ENCODE assay signal across 12 mouse cellular contexts in the genomic region with DNA sequence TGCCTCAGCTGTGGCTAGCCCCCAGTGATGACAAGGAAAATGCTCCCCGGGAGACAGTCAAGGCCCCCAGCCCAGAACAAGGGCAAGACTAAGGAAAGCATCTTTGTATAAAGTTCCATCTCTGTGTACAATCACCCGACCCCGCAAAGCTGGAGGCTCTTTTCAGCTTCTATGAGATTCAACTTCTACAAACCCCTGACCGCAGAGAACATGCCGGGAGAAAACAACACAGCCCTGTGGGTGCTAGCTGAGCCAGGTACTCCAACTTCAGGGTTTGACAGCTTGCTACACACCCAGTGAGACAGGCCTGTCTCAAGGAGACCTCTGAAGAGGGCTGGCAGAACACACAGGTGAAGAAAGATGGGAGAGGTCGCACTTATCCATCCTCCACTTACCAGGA.
A peak's percentile ranks its signal among the peaks of the same experiment; 100 is the strongest.
DNase-seq lines count a peak whose midpoint lies in the region; ATAC-seq and TF ChIP-seq lines count a peak whose summit lies in the region.
"Had no signal": no experiment of that assay in that cellular context is flagged by ENCODE, and none has a peak within 500 bp of the region (broad histone marks: within the 10 kb centered on the region; RNA-seq: fewer than 3 reads in every experiment).

No protein-coding gene starts in this region.

- H3K27me3 ChIP-seq in forebrain, embryonic 12.5 days, result no peaks in the 10 kb centered on the region
- no peaks in the 10 kb centered on the region for H3K27me3 ChIP-seq in hindbrain, embryonic 14.5 days (ENCODE audit: control insufficient read depth, insufficient read depth, low read length)
- H3K27me3 ChIP-seq in midbrain, postnatal 0 days (ENCODE audit: insufficient read depth, low read length), result no peaks in the 10 kb centered on the region
- H3K27me3 ChIP-seq: heart, embryonic 15.5 days; intestine, embryonic 15.5 days had no signal

- peaks cover 27% of the 10 kb centered on the region for H3K4me1 ChIP-seq in forebrain, embryonic 12.5 days
- peaks cover 34% of the 10 kb centered on the region for H3K4me1 ChIP-seq in hindbrain, embryonic 14.5 days (replicated peaks; ENCODE audit: control insufficient read depth, insufficient read depth, low read length)
- peaks cover 12% of the 10 kb centered on the region; the same call in 1 of the 2 replicates for H3K4me1 ChIP-seq in midbrain, postnatal 0 days (ENCODE audit: insufficient read depth, low read length)

- ATAC-seq in forebrain, embryonic 12.5 days (ENCODE audit: low FRiP score), result no peak
- peak; percentile 5; the same call in 1 of the 2 replicates for ATAC-seq in hindbrain, embryonic 14.5 days (ENCODE audit: low FRiP score)
- 0 out of 2 replicates have a peak, but pooled peaks have one; percentile 2 for ATAC-seq in midbrain, postnatal 0 days (ENCODE audit: low FRiP score)
- no peak for ATAC-seq in granulocyte monocyte progenitor cell, adult 5-6 weeks (replicated peaks; ENCODE audit: poor library complexity, severe bottlenecking)

- 43% methylated on average over 6 of the region's 6 CpGs for WGBS in forebrain, embryonic 12.5 days
- 58% methylated on average over 6 of the region's 6 CpGs for WGBS in hindbrain, embryonic 14.5 days
- WGBS in midbrain, postnatal 0 days, result 49% methylated on average over 6 of the region's 6 CpGs

- H3K4me2 ChIP-seq in forebrain, embryonic 12.5 days, result peak overlapping the region; percentile 52; the same call in 1 of the 2 replicates
- peak overlapping the region; percentile 60 for H3K4me2 ChIP-seq in hindbrain, embryonic 14.5 days (replicated peaks)
- H3K4me2 ChIP-seq in midbrain, postnatal 0 days (ENCODE audit: low read depth, low read length, poor library complexity, severe bottlenecking), result peak overlapping the region; percentile 72

- no peaks in the 10 kb centered on the region for H3K36me3 ChIP-seq in forebrain, embryonic 12.5 days (replicated peaks)
- H3K36me3 ChIP-seq in hindbrain, embryonic 14.5 days (replicated peaks; ENCODE audit: control insufficient read depth, insufficient read depth), result no peaks in the 10 kb centered on the region
- H3K36me3 ChIP-seq in midbrain, postnatal 0 days (ENCODE audit: insufficient read depth, low read length), result no peaks in the 10 kb centered on the region
- H3K36me3 ChIP-seq: heart, embryonic 15.5 days; intestine, embryonic 15.5 days had no signal

- no peaks in the 10 kb centered on the region for H3K9me3 ChIP-seq in forebrain, embryonic 12.5 days
- no peaks in the 10 kb centered on the region for H3K9me3 ChIP-seq in hindbrain, embryonic 14.5 days (ENCODE audit: control insufficient read depth, low read length)
- H3K9me3 ChIP-seq in midbrain, postnatal 0 days (ENCODE audit: low read length), result no peaks in the 10 kb centered on the region
- H3K9me3 ChIP-seq: heart, embryonic 15.5 days; intestine, embryonic 15.5 days had no signal

- H3K4me3 ChIP-seq in layer of hippocampus, adult 2 months, result peak overlapping the region; percentile 80
- no peak overlapping the region; the same call in 1 of the 2 replicates for H3K4me3 ChIP-seq in forebrain, embryonic 12.5 days (replicated peaks)
- peak overlapping the region; percentile 37 for H3K4me3 ChIP-seq in hindbrain, embryonic 14.5 days (replicated peaks; ENCODE audit: low read length)
- peak overlapping the region; percentile 42 for H3K4me3 ChIP-seq in midbrain, postnatal 0 days (ENCODE audit: low read depth, low read length)
- H3K4me3 ChIP-seq: intestine, embryonic 15.5 days had no signal

- H3K9ac ChIP-seq in forebrain, embryonic 12.5 days, result no peak overlapping the region
- H3K9ac ChIP-seq in hindbrain, embryonic 14.5 days, result peak overlapping the region; percentile 72
- peak overlapping the region; percentile 66 for H3K9ac ChIP-seq in midbrain, postnatal 0 days (replicated peaks; ENCODE audit: low read length, poor library complexity, severe bottlenecking)
- H3K9ac ChIP-seq: intestine, embryonic 15.5 days had no signal

- TF ChIP-seq CTCF in layer of hippocampus, adult 2 months (conservative IDR thresholded peaks at IDR 0.05), result no peak
- no peak for TF ChIP-seq CTCF in midbrain, postnatal 0 days (IDR thresholded peaks at IDR 0.05)

- H3K27ac ChIP-seq in layer of hippocampus, adult 2 months, result peak overlapping the region; percentile 93
- H3K27ac ChIP-seq in forebrain, embryonic 12.5 days, result no peak overlapping the region
- no peak overlapping the region for H3K27ac ChIP-seq in hindbrain, embryonic 14.5 days
- no peak overlapping the region for H3K27ac ChIP-seq in midbrain, postnatal 0 days (ENCODE audit: low read depth, low read length)
- H3K27ac ChIP-seq: heart, embryonic 15.5 days; intestine, embryonic 15.5 days had no signal

- no peak for DNase-seq in layer of hippocampus, adult 2 months (ENCODE audit: low spot score in 2 of 2)
- no peak for DNase-seq in layer of hippocampus, adult 9-10 months (ENCODE audit: low spot score)
- DNase-seq in hindbrain, embryonic 14.5 days (ENCODE audit: low spot score), result no peak
- DNase-seq in midbrain, postnatal 0 days (ENCODE audit: low spot score), result no peak
- no peak for DNase-seq in frontal cortex, adult 2 months (ENCODE audit: extremely low spot score in 1 of 2, low spot score in 1 of 2)
- DNase-seq in urinary bladder, postnatal 25 days (ENCODE audit: low spot score), result no peak
- DNase-seq: gastrocnemius, postnatal 10 days; spleen, adult 18-20 months had no signal

Comparison
In these comparisons a context has a peak if more than half of its experiments do, and no peak if none do; other contexts are left out.
1. ATAC-seq: peak in hindbrain, embryonic 14.5 days (single experiment) and midbrain, postnatal 0 days (single experiment); none in forebrain, embryonic 12.5 days (single experiment) and granulocyte monocyte progenitor cell, adult 5-6 weeks (single experiment).
2. Peak in every context shown above with its lines, with median percentiles within 50 percentile points of each other: H3K4me2 ChIP-seq.